Mouse (Mus musculus) embryonic fibroblast, embryonic 13.5 days (primary cell): Measurements from ENCODE around the gene Obsl1.

Source experiments
- CTCF ChIP-seq: IDR thresholded peaks from 2 replicates; pipeline ENCODE4 v1.5.1; 2011; ENCODE audit warnings: mild to moderate bottlenecking, control low read depth, low read length, moderate library complexity, borderline replicate concordance; ENCODE audit not compliant: insufficient read depth
- POLR2A ChIP-seq: IDR thresholded peaks from 2 replicates; pipeline ENCODE4 v1.6.1; 2011; ENCODE audit warnings: low read depth, mild to moderate bottlenecking, control low read depth, low read length, moderate library complexity

DNA sequence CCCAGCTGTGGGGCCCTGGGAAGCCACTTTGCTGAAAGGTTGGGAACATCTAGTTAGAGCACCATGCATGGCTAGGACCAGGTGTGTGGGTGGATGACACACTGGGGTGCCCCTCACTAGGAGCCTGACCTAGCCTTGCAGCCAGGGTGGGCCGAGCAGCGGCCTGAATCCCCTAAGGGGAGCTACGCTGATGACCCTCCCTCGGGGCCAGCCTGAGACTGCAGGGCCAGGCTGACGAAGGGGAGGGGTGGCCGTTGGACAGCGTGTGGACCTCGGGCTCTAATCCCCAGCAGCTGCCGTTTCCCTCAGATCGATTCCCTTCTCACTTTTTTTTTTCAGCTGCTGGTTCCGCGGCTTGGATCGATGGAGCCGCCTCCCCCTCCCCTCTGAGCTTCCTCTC, 57.3 kb downstream of the Obsl1 start:
- TF ChIP-seq CTCF (no peak), POLR2A (no peak)
